Mouse (Mus musculus): ENCODE measurements around the gene Stap1. TPM values are rescaled to one million over a fixed set of nuclear protein-coding genes. Genes with fewer than 3 reads are reported as not detected.

The Stap1 gene
- under 1 TPM in 1 of 2 experiments, not detected in 1; 0.01 TPM for polyA plus RNA-seq (2012; fragmentation: generic; extraction: Trizol)

DNA sequence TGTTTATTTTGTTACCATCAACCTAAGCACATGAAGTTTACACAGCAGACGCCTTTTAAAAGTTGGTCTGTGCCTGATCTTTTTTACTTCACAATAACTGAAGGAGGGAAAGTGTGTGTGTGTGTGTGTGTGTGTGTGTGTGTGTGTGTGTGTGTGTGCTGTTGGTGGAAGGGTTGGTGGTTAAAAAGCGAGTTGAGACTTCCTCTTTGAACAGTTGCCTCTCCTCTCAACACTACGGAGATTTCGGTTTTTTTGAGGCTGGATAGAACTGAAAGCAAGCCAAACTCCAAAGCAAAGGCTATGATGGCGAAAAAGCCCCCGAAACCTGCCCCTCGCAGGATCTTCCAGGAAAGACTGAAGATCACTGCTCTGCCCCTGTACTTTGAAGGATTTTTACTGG, at the start of gene Stap1:
TSS of gene Stap1 (plus strand) at position 209 of the 400 bp plus-strand sequence.

GRCm38 (mm10) chr5:86065101-86065875, 6.3 kb upstream of the Stap1 start, which contains the start of gene Cenpc1:
Gene Cenpc1, minus strand, starts transcription at chr5:86065583.

Other genes starting within 250 kb of the Stap1 start
- gene Cenpc1, start 6.2 kb upstream of the Stap1 start, polyA plus RNA-seq (2012; fragmentation: generic; extraction: Trizol) = 1 to 10 TPM in 1 of 2 experiments, under 1 TPM in 1; 0.43 to 4.7 TPM
- under 1 TPM; 0.29 to 0.85 TPM for gene Uba6, start 101.1 kb downstream of the Stap1 start, polyA plus RNA-seq (2012; fragmentation: generic; extraction: Trizol)
- gene Gnrhr, start 126.2 kb downstream of the Stap1 start, polyA plus RNA-seq (2012; fragmentation: generic; extraction: Trizol) = not detected
- not detected for gene Tmprss11c, start 217.6 kb downstream of the Stap1 start, polyA plus RNA-seq (2012; fragmentation: generic; extraction: Trizol)

Measured in C3H10T1/2 (cell line).